Mouse (Mus musculus): ENCODE data around the gene Cyp17a1. TPM values are rescaled to one million over a fixed set of nuclear protein-coding genes. Genes with fewer than 3 reads are reported as not detected.
A peak's percentile ranks its signal among the peaks of the same experiment; 100 is the strongest.

Cyp17a1 gene
- polyA plus RNA-seq, 1 experiment from 2014 or later = not detected

GRCm38 (mm10) chr19:46668263-46668662 lies 4.7 kb downstream of the Cyp17a1 start:
- WGBS = 88% methylated on average over 10 of the region's 10 CpGs
- no peak for ATAC-seq (ENCODE audit: low FRiP score, low read depth)
- Histone ChIP-seq H3K27ac (replicated peaks) (no peak overlapping the region), H3K4me3 (no peak overlapping the region), H3K27me3 (peaks cover 16% of the 10 kb centered on the region; the same call in 1 of the 2 replicates), H3K4me1 (peaks cover 9% of the 10 kb centered on the region), H3K9me3 (no peaks in the 10 kb centered on the region), H3K4me2 (replicated peaks) (no peak overlapping the region), H3K36me3 (no peaks in the 10 kb centered on the region), H3K9ac (replicated peaks) (no peak overlapping the region)

- Histone ChIP-seq H3K4me3 (no peak overlapping the region), H3K4me1 (peaks cover 9% of the 10 kb centered on the region), H3K27ac (replicated peaks) (no peak overlapping the region), H3K27me3 (peaks cover 14% of the 10 kb centered on the region; the same call in 1 of the 2 replicates), H3K36me3 (no peaks in the 10 kb centered on the region), H3K4me2 (replicated peaks) (no peak overlapping the region), H3K9me3 (no peaks in the 10 kb centered on the region), H3K9ac (replicated peaks) (no peak overlapping the region)
- WGBS = 65% methylated on average over 11 of the region's 11 CpGs
- ATAC-seq (ENCODE audit: low FRiP score, low read depth) = no peak
These were observed 5.7 kb downstream of the Cyp17a1 start for GRCm38 (mm10) chr19:46667300-46667699.

DNA sequence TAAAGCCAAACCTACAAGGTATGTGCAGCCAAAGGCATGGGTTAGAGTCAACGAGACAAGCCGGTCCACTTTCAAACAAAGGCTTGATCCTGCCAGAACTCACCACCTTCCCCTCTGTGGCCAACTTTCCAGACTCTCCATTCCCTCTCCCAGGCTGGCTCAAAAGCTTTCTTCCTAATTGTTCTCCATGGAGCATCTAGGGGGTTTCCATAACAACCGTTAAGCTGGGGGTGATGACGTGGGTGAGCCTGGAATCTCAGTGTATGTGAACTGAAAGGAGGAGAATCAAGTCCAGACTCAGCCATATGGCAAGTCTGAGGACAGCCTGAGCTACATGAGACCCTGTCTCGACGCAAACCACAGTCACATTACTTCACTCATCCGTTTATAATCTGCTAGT lies 7.5 kb downstream of the Cyp17a1 start:
- 42% methylated on average over 7 of the region's 7 CpGs for WGBS
- Histone ChIP-seq H3K4me2 (replicated peaks) (no peak overlapping the region), H3K4me3 (no peak overlapping the region), H3K27ac (replicated peaks) (no peak overlapping the region), H3K9ac (replicated peaks) (no peak overlapping the region), H3K27me3 (peaks cover 6% of the 10 kb centered on the region; the same call in 1 of the 2 replicates), H3K36me3 (no peaks in the 10 kb centered on the region), H3K9me3 (no peaks in the 10 kb centered on the region), H3K4me1 (peaks cover 9% of the 10 kb centered on the region)
- ATAC-seq (ENCODE audit: low FRiP score, low read depth) = peak; percentile 54

DNA sequence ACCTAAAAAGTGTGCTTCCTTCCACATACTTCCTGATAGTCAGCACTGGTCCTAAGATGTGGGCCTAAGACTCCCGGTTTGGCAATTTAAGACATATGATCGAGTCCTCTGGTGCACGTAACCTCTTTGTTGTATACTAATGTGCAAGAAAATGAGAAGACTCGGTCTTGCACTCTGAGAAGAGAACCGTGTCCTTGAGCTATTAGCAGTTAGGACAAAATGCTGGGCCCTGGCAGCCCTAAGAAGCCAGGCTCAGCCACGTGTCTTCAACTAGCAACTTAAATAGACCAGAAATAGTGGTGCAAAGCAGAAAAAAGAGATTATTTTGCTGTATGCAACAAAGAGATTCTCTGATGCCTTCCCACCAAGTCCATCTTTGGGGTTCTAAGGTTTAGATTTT lies 10.2 kb downstream of the Cyp17a1 start:
- H3K9me3 ChIP-seq = no peaks in the 10 kb centered on the region
- ATAC-seq (ENCODE audit: low FRiP score, low read depth) = no peak
- H3K27ac ChIP-seq (replicated peaks) = no peak overlapping the region
- no peaks in the 10 kb centered on the region for H3K27me3 ChIP-seq
- H3K4me1 ChIP-seq = peaks cover 9% of the 10 kb centered on the region
- no peak overlapping the region for H3K9ac ChIP-seq (replicated peaks)
- H3K4me3 ChIP-seq = no peak overlapping the region
- no peaks in the 10 kb centered on the region for H3K36me3 ChIP-seq
- no peak overlapping the region for H3K4me2 ChIP-seq (replicated peaks)
- 81% methylated on average over 6 of the region's 6 CpGs for WGBS

- WGBS = 85% methylated on average over 8 of the region's 8 CpGs
- H3K9ac ChIP-seq (replicated peaks) = no peak overlapping the region
- ATAC-seq (ENCODE audit: low FRiP score, low read depth) = no peak
- peaks cover 1% of the 10 kb centered on the region; the same call in 1 of the 2 replicates for H3K36me3 ChIP-seq
- no peak overlapping the region for H3K4me3 ChIP-seq
- no peak overlapping the region for H3K27ac ChIP-seq (replicated peaks)
- no peaks in the 10 kb centered on the region for H3K9me3 ChIP-seq
- H3K4me2 ChIP-seq (replicated peaks) = no peak overlapping the region
- no peaks in the 10 kb centered on the region for H3K27me3 ChIP-seq
- peaks cover 9% of the 10 kb centered on the region for H3K4me1 ChIP-seq
These were observed 10.8 kb downstream of the Cyp17a1 start for GRCm38 (mm10) chr19:46662214-46662613.

DNA sequence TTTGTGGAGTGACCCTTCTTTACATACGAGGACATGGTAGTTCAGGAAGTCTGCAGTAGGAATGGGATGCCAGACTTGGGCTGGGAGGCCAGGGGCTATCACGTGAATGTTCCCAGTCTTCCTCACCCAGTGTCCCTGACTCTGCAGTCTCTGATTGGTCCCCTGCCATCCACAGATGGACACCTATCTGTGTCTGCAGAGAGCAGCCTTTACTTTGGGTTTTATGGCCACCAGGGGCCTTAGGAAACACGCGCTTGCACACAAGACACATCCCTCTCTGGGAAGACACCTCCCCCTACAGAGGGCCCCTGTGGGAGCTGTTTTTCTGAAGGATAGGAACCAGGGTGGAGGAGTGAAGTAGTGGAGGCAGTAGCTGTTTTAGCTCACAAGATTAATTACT lies 11.5 kb downstream of the Cyp17a1 start:
- H3K4me2 ChIP-seq (replicated peaks) = no peak overlapping the region
- peaks cover 9% of the 10 kb centered on the region for H3K4me1 ChIP-seq
- H3K9me3 ChIP-seq = no peaks in the 10 kb centered on the region
- H3K36me3 ChIP-seq = peaks cover 8% of the 10 kb centered on the region
- H3K4me3 ChIP-seq = no peak overlapping the region
- no peaks in the 10 kb centered on the region for H3K27me3 ChIP-seq
- H3K27ac ChIP-seq (replicated peaks) = no peak overlapping the region
- no peak for ATAC-seq (ENCODE audit: low FRiP score, low read depth)
- no peak overlapping the region for H3K9ac ChIP-seq (replicated peaks)
- WGBS = 75% methylated on average over 4 of the region's 4 CpGs

DNA sequence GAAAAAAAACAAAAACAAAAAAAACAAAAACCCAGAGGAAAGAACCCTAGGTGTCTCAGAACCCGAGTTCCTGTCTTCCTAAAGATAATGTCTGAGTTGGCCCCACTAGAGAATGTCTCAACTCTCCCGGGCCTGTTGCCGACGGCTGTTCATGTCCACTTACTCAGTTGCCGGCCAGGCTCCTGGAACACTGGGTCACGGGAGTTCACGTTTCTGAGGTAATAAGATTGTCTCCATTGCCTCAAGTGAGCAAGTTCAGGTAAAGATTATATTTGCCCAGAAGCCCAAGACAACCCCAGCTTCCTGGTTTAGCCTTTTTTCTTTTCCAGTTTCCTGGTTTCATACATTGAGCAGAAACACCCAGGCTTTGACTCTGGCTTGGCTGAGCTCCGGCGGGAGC lies 14.1 kb downstream of the Cyp17a1 start:
- no peaks in the 10 kb centered on the region for H3K9me3 ChIP-seq
- ATAC-seq (ENCODE audit: low FRiP score, low read depth) = no peak
- H3K27ac ChIP-seq (replicated peaks) = no peak overlapping the region
- H3K4me1 ChIP-seq = no peaks in the 10 kb centered on the region
- no peaks in the 10 kb centered on the region for H3K27me3 ChIP-seq
- H3K4me2 ChIP-seq (replicated peaks) = no peak overlapping the region
- no peak overlapping the region for H3K4me3 ChIP-seq
- 86% methylated on average over 9 of the region's 9 CpGs for WGBS
- peaks cover 35% of the 10 kb centered on the region for H3K36me3 ChIP-seq
- H3K9ac ChIP-seq (replicated peaks) = no peak overlapping the region

- Histone ChIP-seq H3K9ac (replicated peaks) (no peak overlapping the region), H3K27me3 (no peaks in the 10 kb centered on the region), H3K9me3 (no peaks in the 10 kb centered on the region), H3K36me3 (peaks cover 40% of the 10 kb centered on the region), H3K27ac (replicated peaks) (no peak overlapping the region), H3K4me2 (replicated peaks) (no peak overlapping the region), H3K4me1 (no peaks in the 10 kb centered on the region), H3K4me3 (no peak overlapping the region)
- 94% methylated on average over 7 of the region's 7 CpGs for WGBS
- ATAC-seq (ENCODE audit: low FRiP score, low read depth) = no peak
These were observed 14.6 kb downstream of the Cyp17a1 start for GRCm38 (mm10) chr19:46658348-46658747.

DNA sequence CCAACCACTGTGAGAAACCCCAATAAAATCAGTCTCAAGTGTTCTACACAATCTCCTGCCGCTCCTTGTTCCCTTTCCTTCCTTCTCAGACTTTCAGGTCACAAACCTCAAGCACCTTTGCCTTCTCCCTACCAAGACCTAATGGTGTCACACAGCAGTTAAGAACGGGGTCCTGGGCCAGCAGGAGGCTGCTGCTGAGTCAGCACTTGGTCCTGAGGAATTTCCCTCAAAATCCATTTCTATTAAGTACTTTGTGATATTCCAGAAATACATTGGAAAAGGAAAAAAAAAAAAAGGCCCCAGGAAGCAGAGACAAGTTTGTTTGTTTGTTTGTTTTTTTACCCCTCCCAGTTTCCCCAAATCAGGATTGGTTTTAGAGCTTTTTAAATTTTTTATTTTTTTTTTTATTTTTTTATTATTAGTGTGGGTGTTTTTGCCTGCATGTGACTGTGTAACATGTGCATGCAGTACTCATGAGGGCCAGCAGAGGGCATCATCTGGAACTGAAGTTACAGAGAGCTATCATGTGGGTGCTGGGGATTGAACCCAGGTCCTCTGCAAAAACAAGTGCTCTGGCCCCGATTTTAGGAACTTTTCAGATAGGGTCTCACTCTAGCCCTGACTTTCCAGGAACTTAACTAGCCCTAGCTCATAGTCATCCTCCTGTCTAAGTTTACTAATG lies 15.5 kb downstream of the Cyp17a1 start:
- H3K9me3 ChIP-seq = no peaks in the 10 kb centered on the region
- H3K4me3 ChIP-seq = no peak overlapping the region
- H3K4me2 ChIP-seq (replicated peaks) = no peak overlapping the region
- 92% methylated on average over 3 of the region's 3 CpGs for WGBS
- H3K27ac ChIP-seq (replicated peaks) = no peak overlapping the region
- ATAC-seq (ENCODE audit: low FRiP score, low read depth) = no peak
- no peak overlapping the region for H3K9ac ChIP-seq (replicated peaks)
- no peaks in the 10 kb centered on the region for H3K27me3 ChIP-seq
- peaks cover 48% of the 10 kb centered on the region for H3K36me3 ChIP-seq
- no peaks in the 10 kb centered on the region for H3K4me1 ChIP-seq

DNA sequence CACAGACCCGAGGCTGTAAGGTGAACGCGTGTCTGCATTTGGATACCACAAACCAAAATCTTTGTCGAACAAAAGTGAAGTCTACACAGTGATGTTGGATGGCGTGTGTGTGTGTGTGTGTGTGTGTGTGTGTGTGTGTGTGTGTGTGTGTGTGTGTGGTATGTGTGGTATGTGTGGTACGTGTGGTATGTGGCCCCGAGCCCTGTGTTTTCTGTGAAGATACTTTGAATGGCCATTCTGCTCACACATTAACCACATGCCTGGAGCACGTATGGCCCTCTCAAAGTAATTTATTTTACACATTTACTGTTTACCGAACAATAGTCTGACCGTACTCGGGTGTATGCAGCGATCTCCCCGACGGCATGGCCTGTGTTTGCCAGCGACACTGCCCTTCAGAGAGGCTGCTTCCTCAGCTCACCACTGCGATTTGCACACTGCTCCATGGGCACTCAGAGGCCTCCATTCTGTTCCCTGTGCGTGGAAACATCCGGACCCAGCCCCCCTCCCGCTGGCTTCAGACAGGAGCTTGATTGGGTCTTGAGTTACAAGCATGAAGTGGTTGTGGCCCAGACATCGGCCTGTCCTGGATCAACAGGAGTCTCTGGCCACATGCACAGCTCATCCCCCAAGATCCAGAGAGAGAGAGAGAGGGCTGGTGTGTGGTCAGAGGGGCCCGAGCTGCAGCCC lies 16.7 kb downstream of the Cyp17a1 start:
- Histone ChIP-seq H3K9ac (replicated peaks) (no peak overlapping the region), H3K36me3 (peaks cover 52% of the 10 kb centered on the region), H3K27ac (replicated peaks) (no peak overlapping the region), H3K4me2 (replicated peaks) (no peak overlapping the region), H3K27me3 (no peaks in the 10 kb centered on the region), H3K4me3 (no peak overlapping the region), H3K4me1 (no peaks in the 10 kb centered on the region), H3K9me3 (no peaks in the 10 kb centered on the region)
- ATAC-seq (ENCODE audit: low FRiP score, low read depth) = no peak
- WGBS = 94% methylated on average over 19 of the region's 21 CpGs

DNA sequence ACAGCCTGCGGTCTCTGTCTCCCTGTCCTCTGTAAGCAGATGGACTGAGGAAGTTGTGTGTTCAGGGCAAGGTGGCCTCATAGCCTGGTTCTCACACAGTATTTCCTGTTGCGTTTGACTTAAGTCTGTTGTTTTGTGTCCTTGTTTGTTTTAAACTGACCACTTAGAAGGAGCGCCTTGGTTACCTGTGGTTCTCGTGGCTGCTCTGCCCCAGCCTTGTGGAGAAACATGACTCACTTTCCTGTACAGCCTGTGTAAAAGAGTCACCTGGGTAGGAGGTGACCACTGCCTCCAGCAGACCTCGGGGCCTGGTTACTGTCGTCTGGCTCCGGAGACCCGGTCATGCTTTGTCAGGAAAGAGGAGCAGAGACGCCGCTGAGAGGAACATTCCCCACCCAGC lies 17.3 kb downstream of the Cyp17a1 start:
- H3K4me3 ChIP-seq = no peak overlapping the region
- H3K9me3 ChIP-seq = no peaks in the 10 kb centered on the region
- no peak for ATAC-seq (ENCODE audit: low FRiP score, low read depth)
- H3K36me3 ChIP-seq = peaks cover 52% of the 10 kb centered on the region
- H3K9ac ChIP-seq (replicated peaks) = no peak overlapping the region
- H3K4me2 ChIP-seq (replicated peaks) = no peak overlapping the region
- H3K27me3 ChIP-seq = no peaks in the 10 kb centered on the region
- 95% methylated on average over 10 of the region's 10 CpGs for WGBS
- H3K27ac ChIP-seq (replicated peaks) = no peak overlapping the region
- H3K4me1 ChIP-seq = no peaks in the 10 kb centered on the region

DNA sequence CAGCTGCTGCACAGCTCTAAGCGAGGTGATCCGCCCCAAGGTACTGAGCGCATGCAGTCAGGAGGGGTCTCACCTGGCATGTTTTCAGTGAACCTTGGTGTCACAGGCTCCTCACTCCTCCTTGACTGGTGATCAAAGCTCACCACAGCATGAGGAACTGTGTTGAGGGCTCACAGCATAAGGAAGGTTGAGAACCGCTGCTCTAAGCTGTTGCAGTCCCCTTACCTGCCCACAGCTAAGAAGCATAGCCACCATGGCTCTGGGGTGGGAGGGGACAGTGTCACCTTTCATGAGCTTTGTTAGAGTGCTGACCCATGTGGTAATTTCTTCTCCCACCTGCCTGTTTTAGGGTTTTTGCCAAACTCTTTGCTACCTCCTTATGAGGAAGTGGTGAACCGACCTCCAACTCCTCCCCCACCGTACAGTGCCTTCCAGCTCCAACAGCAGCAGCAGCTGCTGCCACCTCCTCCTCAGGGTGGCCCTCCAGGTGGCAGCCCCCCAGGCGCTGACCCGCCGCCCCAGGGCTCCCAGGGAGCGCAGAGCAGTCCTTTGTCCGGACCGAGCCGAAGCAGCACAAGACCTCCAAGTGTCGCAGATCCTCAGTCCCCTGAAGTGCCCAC lies 19.2 kb downstream of the Cyp17a1 start:
- Histone ChIP-seq H3K4me2 (replicated peaks) (no peak overlapping the region), H3K36me3 (peaks cover 52% of the 10 kb centered on the region), H3K4me3 (no peak overlapping the region), H3K27me3 (no peaks in the 10 kb centered on the region), H3K9me3 (no peaks in the 10 kb centered on the region), H3K4me1 (no peaks in the 10 kb centered on the region), H3K9ac (replicated peaks) (no peak overlapping the region), H3K27ac (replicated peaks) (no peak overlapping the region)
- no peak for ATAC-seq (ENCODE audit: low FRiP score, low read depth)
- 92% methylated on average over 14 of the region's 14 CpGs for WGBS
